ENCODE assay signal across 10 mouse cellular contexts in genomic region chr3:146268024-146268801, GRCm38 (mm10). TPM values are rescaled to one million over a fixed set of nuclear protein-coding genes. Genes with fewer than 3 reads are reported as not detected.
DNase-seq lines count a peak whose midpoint lies in the region; ATAC-seq lines count a peak whose summit lies in the region.
"Had no signal": no experiment of that assay in that cellular context is flagged by ENCODE, and none has a peak within 500 bp of the region (broad histone marks: within the 10 kb centered on the region; RNA-seq: fewer than 3 reads in every experiment).

No protein-coding gene starts in this region.

- whole genome bisulfite sequencing in kidney, embryonic 15.5 days: 87% methylated on average over 14 of the region's 14 CpGs
- WGBS in forebrain, embryonic 14.5 days: 71% methylated on average over 14 of the region's 14 CpGs

- no peak overlapping the region for H3K9ac ChIP-seq in kidney, embryonic 15.5 days
- H3K9ac ChIP-seq in forebrain, embryonic 14.5 days (ENCODE audit: low read length): no peak overlapping the region
- H3K9ac ChIP-seq: embryonic facial prominence, embryonic 13.5 days; limb, embryonic 12.5 days had no signal

- no peaks in the 10 kb centered on the region for H3K27me3 ChIP-seq in kidney, embryonic 15.5 days
- H3K27me3 ChIP-seq in forebrain, embryonic 14.5 days (replicated peaks; ENCODE audit: control insufficient read depth, insufficient read depth, low read length): no peaks in the 10 kb centered on the region
- H3K27me3 ChIP-seq: embryonic facial prominence, embryonic 13.5 days; limb, embryonic 12.5 days had no signal

- H3K4me3 ChIP-seq in kidney, embryonic 15.5 days (replicated peaks): no peak overlapping the region
- no peak overlapping the region for H3K4me3 ChIP-seq in forebrain, embryonic 14.5 days (ENCODE audit: low read depth, low read length)
- H3K4me3 ChIP-seq: embryonic facial prominence, embryonic 13.5 days; limb, embryonic 12.5 days had no signal

- DNase-seq in kidney, adult 8-10 months: peak; percentile 48 to 52
- DNase-seq in forebrain, embryonic 14.5 days (ENCODE audit: low spot score): peak; percentile 77
- peak; percentile 55 to 71 for DNase-seq in kidney, postnatal 36 days
- peak; percentile 30 for DNase-seq in retina, embryonic 14.5 days (ENCODE audit: low spot score)
- no peak for DNase-seq in urinary bladder, postnatal 36 days (ENCODE audit: low spot score in 2 of 2)
- no peak for DNase-seq in thymus, postnatal 36 days

- no peak overlapping the region for H3K4me2 ChIP-seq in kidney, embryonic 15.5 days
- H3K4me2 ChIP-seq in forebrain, embryonic 14.5 days (ENCODE audit: low read length): no peak overlapping the region
- H3K4me2 ChIP-seq: embryonic facial prominence, embryonic 13.5 days; limb, embryonic 12.5 days had no signal

- no peak for ATAC-seq in kidney, embryonic 15.5 days (replicated peaks; ENCODE audit: low FRiP score)
- ATAC-seq in forebrain, embryonic 14.5 days: peak; percentile 77; the same call in 1 of the 2 replicates
- no peak for ATAC-seq in cerebellum, adult (ENCODE audit: insufficient number of reproducible peaks, low FRiP score, low TSS enrichment)

- H3K4me1 ChIP-seq in kidney, embryonic 15.5 days: 0 out of 2 replicates have a peak, but pooled peaks cover 2% of the 10 kb centered on the region
- H3K4me1 ChIP-seq in forebrain, embryonic 14.5 days (ENCODE audit: control insufficient read depth, insufficient read depth, low read length): no peaks in the 10 kb centered on the region
- H3K4me1 ChIP-seq: embryonic facial prominence, embryonic 13.5 days had no signal

- no peak overlapping the region for H3K27ac ChIP-seq in kidney, embryonic 15.5 days
- H3K27ac ChIP-seq in forebrain, embryonic 14.5 days (ENCODE audit: low read depth, low read length): no peak overlapping the region
- H3K27ac ChIP-seq: embryonic facial prominence, embryonic 13.5 days; limb, embryonic 12.5 days had no signal

- no peaks in the 10 kb centered on the region for H3K9me3 ChIP-seq in kidney, embryonic 15.5 days (replicated peaks)
- H3K9me3 ChIP-seq in forebrain, embryonic 14.5 days (replicated peaks; ENCODE audit: control insufficient read depth, low read length): no peaks in the 10 kb centered on the region
- H3K9me3 ChIP-seq: embryonic facial prominence, embryonic 13.5 days; limb, embryonic 12.5 days had no signal

- H3K36me3 ChIP-seq in kidney, embryonic 15.5 days: no peaks in the 10 kb centered on the region
- H3K36me3 ChIP-seq in forebrain, embryonic 14.5 days (ENCODE audit: control insufficient read depth, insufficient read depth, low read length): no peaks in the 10 kb centered on the region
- H3K36me3 ChIP-seq: embryonic facial prominence, embryonic 13.5 days; limb, embryonic 12.5 days had no signal

RNA-seq across cellular contexts. Expression of gene Lpar3, which starts 47.5 kb away (rescaled TPM):
- 1.1 and 1.4 TPM in 2 replicates for polyA plus RNA-seq in kidney, embryonic 15.5 days (2015; fragmentation: Nextera tagmentation; extraction: Ambion mirVana)
- polyA plus RNA-seq in forebrain, embryonic 14.5 days (2014; fragmentation: Nextera tagmentation; extraction: Ambion mirVana): 0.13 and 0.20 TPM in 2 replicates

Comparison
In these comparisons a context has a peak if more than half of its experiments do, and no peak if none do; other contexts are left out.
1. DNase-seq: peak in kidney, adult 8-10 months (2 of 2), forebrain, embryonic 14.5 days (single experiment), kidney, postnatal 36 days (2 of 2) and retina, embryonic 14.5 days (single experiment); none in urinary bladder, postnatal 36 days (0 of 2) and thymus, postnatal 36 days (0 of 2).